In genomic region chr19:34879624-34880023, GRCm38 (mm10) we compare ENCODE assay signal across 8 mouse cellular contexts. TPM values are rescaled to one million over a fixed set of nuclear protein-coding genes. Genes with fewer than 3 reads are reported as not detected.
DNase-seq lines count a peak whose midpoint lies in the region; ATAC-seq and TF ChIP-seq lines count a peak whose summit lies in the region.

No protein-coding gene starts in this region.

- DNase-seq in kidney, adult 2 months: no peak
- DNase-seq in kidney, adult 11 months: no peak
- DNase-seq in midbrain, embryonic 14.5 days: peak; percentile 6
- no peak for DNase-seq in frontal cortex, postnatal 14 days (ENCODE audit: low spot score in 2 of 2)
- no peak for DNase-seq in kidney, postnatal 10 days

- no peaks in the 10 kb centered on the region for H3K36me3 ChIP-seq in kidney, adult 2 months (ENCODE audit: control insufficient read depth, insufficient read depth, low read length)
- no peaks in the 10 kb centered on the region for H3K36me3 ChIP-seq in hindbrain, embryonic 12.5 days
- no peaks in the 10 kb centered on the region for H3K36me3 ChIP-seq in midbrain, embryonic 14.5 days (ENCODE audit: control insufficient read depth, insufficient read depth, low read length)

- TF ChIP-seq CTCF in kidney, adult 2 months (conservative IDR thresholded peaks at IDR 0.05; ENCODE audit: insufficient read depth, insufficient read length, low read depth, low read length): no peak
- TF ChIP-seq CTCF in cortical plate, adult 2 months (IDR thresholded peaks at IDR 0.05; ENCODE audit: extremely low read depth, insufficient read depth, low read length): no peak

- H3K9ac ChIP-seq in hindbrain, embryonic 12.5 days: peak overlapping the region; percentile 91
- peak overlapping the region; percentile 96 for H3K9ac ChIP-seq in midbrain, embryonic 14.5 days (replicated peaks; ENCODE audit: low read length)

- no peaks in the 10 kb centered on the region for H3K9me3 ChIP-seq in hindbrain, embryonic 12.5 days (replicated peaks)
- H3K9me3 ChIP-seq in midbrain, embryonic 14.5 days (ENCODE audit: control insufficient read depth, low read length): no peaks in the 10 kb centered on the region

- no peak for ATAC-seq in hindbrain, embryonic 12.5 days (ENCODE audit: low FRiP score)
- no peak for ATAC-seq in midbrain, embryonic 14.5 days (ENCODE audit: low FRiP score, low TSS enrichment)
- ATAC-seq in CD4-positive, CD25-positive, alpha-beta regulatory T cell, adult 4 months: no peak

- peak overlapping the region; percentile 72 for H3K4me2 ChIP-seq in hindbrain, embryonic 12.5 days (replicated peaks)
- peak overlapping the region; percentile 77 for H3K4me2 ChIP-seq in midbrain, embryonic 14.5 days (ENCODE audit: low read length)

- WGBS in kidney, adult 2 months: 16% methylated on average over 6 of the region's 6 CpGs
- 31% methylated on average over 6 of the region's 6 CpGs for WGBS in hindbrain, embryonic 12.5 days
- WGBS in midbrain, embryonic 14.5 days: 26% methylated on average over 6 of the region's 6 CpGs

- H3K4me1 ChIP-seq in kidney, adult 2 months (ENCODE audit: control insufficient read depth, insufficient read depth, low read length): peaks cover 11% of the 10 kb centered on the region
- H3K4me1 ChIP-seq in cortical plate, adult 2 months (ENCODE audit: control insufficient read depth, insufficient read depth, low read length): peaks cover 2% of the 10 kb centered on the region; the same call in 1 of the 2 replicates
- peaks cover 17% of the 10 kb centered on the region for H3K4me1 ChIP-seq in hindbrain, embryonic 12.5 days
- H3K4me1 ChIP-seq in midbrain, embryonic 14.5 days (ENCODE audit: control insufficient read depth, insufficient read depth, low read length): 0 out of 2 replicates have a peak, but pooled peaks cover 14% of the 10 kb centered on the region

- peak overlapping the region; percentile 98 for H3K27ac ChIP-seq in kidney, adult 2 months (ENCODE audit: insufficient read depth, low read depth, low read length)
- peak overlapping the region; percentile 98; the same call in 1 of the 2 replicates for H3K27ac ChIP-seq in cortical plate, adult 2 months (ENCODE audit: insufficient read depth, low read length)
- 0 out of 2 replicates have a peak overlapping the region, but pooled peaks have one; percentile 98 for H3K27ac ChIP-seq in hindbrain, embryonic 12.5 days
- H3K27ac ChIP-seq in midbrain, embryonic 14.5 days (replicated peaks; ENCODE audit: low read depth, low read length): peak overlapping the region; percentile 97

- TF ChIP-seq POLR2A in kidney, adult 2 months (IDR thresholded peaks at IDR 0.05; ENCODE audit: low read depth, low read length): no peak
- no peak for TF ChIP-seq POLR2A in cortical plate, adult 2 months (IDR thresholded peaks at IDR 0.05; ENCODE audit: extremely low read depth, insufficient read depth, low read length)

- no peaks in the 10 kb centered on the region for H3K27me3 ChIP-seq in kidney, adult 2 months (replicated peaks; ENCODE audit: control insufficient read depth, insufficient read depth, low read length)
- no peaks in the 10 kb centered on the region for H3K27me3 ChIP-seq in hindbrain, embryonic 12.5 days
- H3K27me3 ChIP-seq in midbrain, embryonic 14.5 days (ENCODE audit: control insufficient read depth, insufficient read depth, low read length): no peaks in the 10 kb centered on the region

- peak overlapping the region; percentile 84 for H3K4me3 ChIP-seq in kidney, adult 2 months (ENCODE audit: insufficient read depth, low read depth, low read length)
- peak overlapping the region; percentile 50 for H3K4me3 ChIP-seq in cortical plate, adult 2 months (ENCODE audit: insufficient read depth, low read length)
- peak overlapping the region; percentile 92 for H3K4me3 ChIP-seq in hindbrain, embryonic 12.5 days
- peak overlapping the region; percentile 94 for H3K4me3 ChIP-seq in midbrain, embryonic 14.5 days (replicated peaks; ENCODE audit: low read depth, low read length)

RNA-seq across cellular contexts. Expression of gene Pank1, which starts 0.4 kb away (rescaled TPM):
- 8.7 and 14.3 TPM in 2 replicates for polyA plus RNA-seq in kidney, adult 2 months (2012; rRNA removed)
- 6.8 and 7.0 TPM in 2 replicates for polyA plus RNA-seq in cortical plate, adult 2 months (2012; rRNA removed)
- polyA plus RNA-seq in hindbrain, embryonic 12.5 days (2016; fragmentation: Nextera tagmentation; extraction: Ambion mirVana): 8.5 and 8.6 TPM in 2 replicates
- polyA plus RNA-seq in midbrain, embryonic 14.5 days (2014; fragmentation: Nextera tagmentation; extraction: Ambion mirVana): 10.5 and 10.7 TPM in 2 replicates
- polyA plus RNA-seq in CD4-positive, CD25-positive, alpha-beta regulatory T cell, adult 4 months (2017; shearing (Covaris generic)): under 1 TPM; 0.42 to 0.57 TPM

RNA-seq across cellular contexts. Expression of gene Kif20b, which starts 42.5 kb away (rescaled TPM):
- 0.07 and 0.30 TPM in 2 replicates for polyA plus RNA-seq in kidney, adult 2 months (2012; rRNA removed)
- polyA plus RNA-seq in cortical plate, adult 2 months (2012; rRNA removed): 0.74 and 0.77 TPM in 2 replicates
- polyA plus RNA-seq in hindbrain, embryonic 12.5 days (2016; fragmentation: Nextera tagmentation; extraction: Ambion mirVana): 39.7 and 51.1 TPM in 2 replicates
- 8.7 and 14.1 TPM in 2 replicates for polyA plus RNA-seq in midbrain, embryonic 14.5 days (2014; fragmentation: Nextera tagmentation; extraction: Ambion mirVana)
- 10 to 100 TPM; 21.4 to 27.6 TPM for polyA plus RNA-seq in CD4-positive, CD25-positive, alpha-beta regulatory T cell, adult 4 months (2017; shearing (Covaris generic))
